Mouse (Mus musculus) heart, postnatal 0 days (tissue): ENCODE data around the gene Gjb5. TPM values are rescaled to one million over a fixed set of nuclear protein-coding genes. Genes with fewer than 3 reads are reported as not detected.

Experiments used
- ATAC-seq: fragments of 200-750 bp; cut with Nextera tagmentation; 2 replicates; pipeline ENCODE4 v1.8.0; 2017; ENCODE audit warnings: low read depth, moderate number of reproducible peaks, moderate library complexity; ENCODE audit not compliant: insufficient read depth
- DNase-seq: peaks from one replicate; pipeline ENCODE4 v3.0.0-alpha.2; 2016; ENCODE audit warnings: low spot score
- H3K27ac ChIP-seq: fragments of 300-500 bp; sonication (generic); 2 replicates; pipeline ENCODE4 v1.5.1; 2014; ENCODE audit warnings: low read depth, mild to moderate bottlenecking
- H3K27me3 ChIP-seq: fragments of 300-500 bp; sonication (generic); 2 replicates; pipeline ENCODE4 v1.6.1; 2014; ENCODE audit warnings: low read length, mixed read lengths; ENCODE audit not compliant: control insufficient read depth, insufficient read depth
- H3K36me3 ChIP-seq: fragments of 300-500 bp; sonication (generic); replicated peaks from 2 replicates; pipeline ENCODE4 v1.6.1; 2014; ENCODE audit warnings: low read length, mixed read lengths; ENCODE audit not compliant: control insufficient read depth, insufficient read depth
- H3K4me1 ChIP-seq: fragments of 300-500 bp; sonication (generic); 2 replicates; pipeline ENCODE4 v1.6.1; 2014; ENCODE audit warnings: antibody characterized with exemption; ENCODE audit not compliant: control insufficient read depth, insufficient read depth
- H3K4me2 ChIP-seq: fragments of 300-500 bp; sonication (generic); 2 replicates; pipeline ENCODE4 v1.6.1; 2014; ENCODE audit warnings: low read depth, mild to moderate bottlenecking, low read length, moderate library complexity
- H3K4me3 ChIP-seq: fragments of 300-500 bp; sonication (generic); 2 replicates; pipeline ENCODE4 v1.5.1; 2014; ENCODE audit warnings: low read depth, low read length
- H3K9ac ChIP-seq: fragments of 300-500 bp; sonication (generic); replicated peaks from 2 replicates; pipeline ENCODE4 v1.6.1; 2014; ENCODE audit warnings: low read depth, low read length, mixed read lengths
- H3K9me3 ChIP-seq: fragments of 300-500 bp; sonication (generic); replicated peaks from 2 replicates; pipeline ENCODE4 v1.6.1; 2016; ENCODE audit warnings: low read length; ENCODE audit not compliant: control insufficient read depth
- CTCF ChIP-seq: IDR thresholded peaks from 2 replicates; pipeline ENCODE4 v1.5.1; 2016; ENCODE audit warnings: antibody characterized with exemption, control low read depth, low read depth
- EP300 ChIP-seq: IDR thresholded peaks from 2 replicates; pipeline ENCODE4 v1.6.1; 2016; ENCODE audit warnings: antibody characterized with exemption, low read depth
- WGBS: fragments of 180-500 bp; shearing (Covaris S2); extraction: QIAGEN DNeasy Blood & Tissue Kit; methylation state at CpG from one replicate; pipeline ENCODE4 v1.1.7; 2014; 5-methylcytosine and 5-hydroxymethylcytosine counted together
- polyA plus RNA-seq: library from polyadenylated mRNA; unstranded; fragments of >200 nt; fragmentation: Nextera tagmentation; extraction: Ambion mirVana; gene quantifications from 2 replicates; pipeline ENCODE4 v1.2.1, GENCODE M21; 2015
- total RNA-seq: library from RNA; depleted of rRNA; stranded (reverse); fragments of >200 nt; gene quantifications from 2 replicates; pipeline ENCODE4 v1.2.3, GENCODE M21; 2014; ENCODE audit warnings: low replicate concordance

Gene Gjb5
- total and polyA plus RNA-seq, 2 experiments from 2014 or later = 0.51 to 2.7 TPM

DNA sequence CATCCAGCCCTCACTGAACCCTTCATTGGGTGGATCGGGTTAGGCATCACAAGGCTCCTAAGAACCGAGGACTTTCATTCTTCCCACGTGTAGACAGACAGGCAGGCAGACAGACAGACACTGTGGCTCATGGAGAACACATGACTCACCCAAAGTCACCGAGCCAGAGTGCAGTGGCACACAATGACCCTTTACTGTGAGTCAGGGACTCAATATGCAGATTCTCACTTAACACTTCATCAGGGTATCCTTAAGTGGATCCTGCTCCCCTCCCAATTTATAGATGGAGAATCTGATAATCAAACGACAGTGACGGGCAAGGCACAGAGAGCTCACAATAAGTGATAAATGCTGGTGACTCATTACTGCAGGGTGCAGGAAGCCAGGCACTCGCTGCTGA, 30.7 kb downstream of the Gjb5 start:
- Histone ChIP-seq H3K9me3 (no peaks in the 10 kb centered on the region), H3K27ac (no peak overlapping the region), H3K4me1 (no peaks in the 10 kb centered on the region; the same call in 1 of the 2 replicates), H3K36me3 (no peaks in the 10 kb centered on the region), H3K4me2 (no peak overlapping the region), H3K27me3 (peaks cover 62% of the 10 kb centered on the region), H3K4me3 (no peak overlapping the region), H3K9ac (no peak overlapping the region)
- 24% methylated on average over 7 of the region's 7 CpGs for WGBS
- ATAC-seq (no peak), DNase-seq (no peak)
- TF ChIP-seq CTCF = no peak
- TF ChIP-seq EP300 = no peak

DNA sequence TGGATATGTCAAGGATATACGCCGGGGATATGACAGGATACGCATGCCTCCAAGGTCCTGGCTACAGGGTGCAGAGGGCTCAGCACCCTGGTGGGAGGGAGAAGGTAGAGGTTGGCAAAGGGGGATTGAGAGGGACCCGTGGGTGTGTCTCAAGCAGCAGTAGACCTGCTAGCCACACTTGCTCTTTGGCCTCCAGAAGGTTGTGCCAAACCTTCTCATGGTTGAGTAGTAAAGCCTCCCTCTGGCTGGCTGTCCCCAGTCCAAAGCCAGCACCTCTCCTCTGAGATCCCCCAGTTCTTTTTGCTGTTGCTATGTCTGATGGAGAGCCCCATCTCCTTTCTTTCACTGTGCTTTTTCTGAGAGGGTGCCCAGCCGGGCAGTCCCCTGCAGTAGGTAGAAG, 32.7 kb downstream of the Gjb5 start:
- 75% methylated on average over 5 of the region's 5 CpGs for WGBS

DNA sequence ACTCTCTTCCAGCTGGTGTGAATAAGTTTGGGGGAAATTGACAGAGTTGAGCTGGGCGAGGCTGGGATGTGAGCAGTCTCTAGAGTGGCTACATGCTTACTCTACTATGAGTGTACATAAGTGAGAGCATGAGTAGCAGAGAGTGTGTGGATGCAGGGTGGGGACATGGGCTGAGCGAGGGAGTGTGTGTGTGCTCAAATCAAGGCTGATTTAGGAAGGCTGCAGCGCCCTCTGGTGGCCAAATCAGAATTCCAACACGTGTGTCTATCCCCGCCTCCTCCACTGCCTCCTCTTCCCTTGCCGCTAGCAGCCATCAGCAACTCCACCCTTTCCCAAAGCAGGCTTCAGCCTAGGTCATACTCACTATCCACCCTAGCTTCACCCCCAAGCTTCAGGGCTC, 33.2 kb downstream of the Gjb5 start:
- no peak overlapping the region for H3K9ac ChIP-seq
- no peak overlapping the region for H3K27ac ChIP-seq
- no peak overlapping the region for H3K4me3 ChIP-seq
- ATAC-seq (peak; percentile 80), DNase-seq (peak; percentile 80)
- WGBS = 5% methylated on average over 6 of the region's 6 CpGs
- H3K9me3 ChIP-seq = no peaks in the 10 kb centered on the region
- TF ChIP-seq EP300 (no peak), CTCF (peak; percentile 82)
- H3K4me2 ChIP-seq = no peak overlapping the region
- H3K36me3 ChIP-seq = no peaks in the 10 kb centered on the region
- H3K4me1 ChIP-seq = no peaks in the 10 kb centered on the region
- H3K27me3 ChIP-seq = peaks cover 37% of the 10 kb centered on the region

More for the DNA sequence above, 32.7 kb downstream of the Gjb5 start:
- Histone ChIP-seq H3K4me3 (no peak overlapping the region), H3K4me2 (no peak overlapping the region), H3K36me3 (no peaks in the 10 kb centered on the region), H3K27ac (no peak overlapping the region), H3K9ac (no peak overlapping the region), H3K4me1 (no peaks in the 10 kb centered on the region), H3K27me3 (peaks cover 42% of the 10 kb centered on the region), H3K9me3 (no peaks in the 10 kb centered on the region)
- ATAC-seq (no peak), DNase-seq (no peak)
- TF ChIP-seq CTCF (no peak), EP300 (no peak)

DNA sequence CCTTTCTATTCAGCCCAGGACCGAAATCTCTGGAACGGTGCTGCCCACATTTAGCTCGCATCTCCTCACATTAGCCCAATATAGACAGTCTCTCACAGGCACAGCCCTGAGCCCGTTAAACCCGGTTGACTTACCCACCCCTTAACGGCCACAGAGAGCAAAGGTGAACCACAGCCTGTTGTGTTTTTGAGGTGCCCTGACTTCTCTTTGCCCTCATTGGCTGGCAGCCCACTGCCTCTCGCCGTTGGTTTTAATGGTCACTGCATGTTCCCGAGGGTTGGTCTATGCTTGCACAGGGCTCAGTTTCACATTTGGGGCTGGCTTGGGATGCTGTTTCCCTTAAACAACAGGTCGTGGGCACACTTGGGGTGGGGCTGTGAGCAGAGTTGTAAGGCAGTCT, 33.7 kb downstream of the Gjb5 start:
- 67% methylated on average over 10 of the region's 10 CpGs for WGBS
- DNase-seq (no peak), ATAC-seq (no peak)
- Histone ChIP-seq H3K9ac (no peak overlapping the region), H3K4me3 (no peak overlapping the region), H3K36me3 (no peaks in the 10 kb centered on the region), H3K27ac (no peak overlapping the region), H3K27me3 (peaks cover 32% of the 10 kb centered on the region), H3K9me3 (no peaks in the 10 kb centered on the region), H3K4me2 (no peak overlapping the region), H3K4me1 (no peaks in the 10 kb centered on the region)
- TF ChIP-seq CTCF (no peak), EP300 (no peak)

DNA sequence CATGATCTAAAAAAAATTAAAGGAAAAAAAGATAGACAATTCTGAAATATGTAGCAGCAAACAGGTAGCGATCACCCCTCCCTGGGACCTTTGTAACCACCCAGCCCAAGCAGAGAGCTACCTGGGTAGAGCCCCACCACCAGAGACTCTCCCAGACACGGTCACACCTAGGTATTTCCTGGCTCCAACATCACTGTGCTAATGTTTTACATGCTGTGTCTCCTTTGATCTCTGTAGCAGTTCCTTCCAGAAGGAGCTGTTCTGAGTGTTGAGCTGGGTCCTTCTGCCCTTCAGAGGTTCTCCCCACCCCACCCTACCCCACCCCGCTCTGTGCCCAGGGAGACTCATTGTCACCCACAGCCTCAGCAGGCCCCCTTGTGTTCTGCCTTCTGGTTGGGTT, 34.3 kb downstream of the Gjb5 start:
- no peak for ATAC-seq
- DNase-seq = no peak
- Histone ChIP-seq H3K27ac (no peak overlapping the region), H3K9ac (no peak overlapping the region), H3K4me2 (no peak overlapping the region), H3K27me3 (peaks cover 26% of the 10 kb centered on the region), H3K36me3 (no peaks in the 10 kb centered on the region), H3K4me3 (no peak overlapping the region), H3K4me1 (no peaks in the 10 kb centered on the region), H3K9me3 (no peaks in the 10 kb centered on the region)
- TF ChIP-seq CTCF (no peak), EP300 (no peak)
- WGBS = 71% methylated on average over 3 of the region's 3 CpGs

DNA sequence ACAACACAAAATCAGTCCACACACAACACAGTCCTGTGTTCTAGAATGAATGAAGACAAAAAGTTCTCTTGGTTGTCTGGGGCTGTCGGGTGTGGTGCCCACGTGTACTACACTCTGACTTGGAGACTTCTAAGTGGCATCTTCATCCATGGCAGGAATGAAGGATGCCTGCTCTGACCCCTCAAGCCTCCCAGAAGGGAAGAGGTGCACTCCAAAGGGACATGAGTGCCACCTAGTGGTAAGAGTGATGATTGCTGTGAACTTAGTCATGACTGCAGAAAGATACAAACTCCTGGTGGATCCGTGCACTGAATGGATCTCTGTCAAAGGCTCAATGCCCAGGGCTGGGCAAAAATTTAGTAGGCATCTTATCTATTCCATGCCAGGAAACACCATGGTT, 38.4 kb downstream of the Gjb5 start:
- Histone ChIP-seq H3K4me1 (no peaks in the 10 kb centered on the region), H3K4me2 (no peak overlapping the region), H3K9ac (no peak overlapping the region), H3K9me3 (no peaks in the 10 kb centered on the region), H3K4me3 (no peak overlapping the region), H3K36me3 (no peaks in the 10 kb centered on the region), H3K27me3 (0 out of 2 replicates have a peak, but pooled peaks cover 3% of the 10 kb centered on the region), H3K27ac (no peak overlapping the region)
- DNase-seq = peak; percentile 70
- peak; percentile 27 for ATAC-seq
- WGBS = 6% methylated on average over 3 of the region's 3 CpGs
- TF ChIP-seq CTCF = peak; percentile 98
- TF ChIP-seq EP300 = no peak
